Mouse (Mus musculus): ENCODE measurements around the gene Rbm14.
"Not testable (repeated sequence)": the region's sequence is repeated elsewhere in the genome, so short reads cannot be mapped to it uniquely, and the experiment has no call there.

Gene Rbm14

GRCm38 (mm10) chr19:4813015-4813414 is 1.6 kb upstream of the Rbm14 start:
- DNase-seq (ENCODE audit: low read depth, low spot score): no peak

- DNase-seq (ENCODE audit: low read depth, low spot score): not testable (repeated sequence)
These were observed 1.0 kb upstream of the Rbm14 start for GRCm38 (mm10) chr19:4812334-4812949.

- no peak for DNase-seq (ENCODE audit: low read depth, low spot score)
These were observed 442 bp upstream of the Rbm14 start for GRCm38 (mm10) chr19:4811909-4812242.

- DNase-seq (ENCODE audit: low read depth, low spot score): no peak
These were observed 730 bp downstream of the Rbm14 start for GRCm38 (mm10) chr19:4810746-4811062.

- DNase-seq (ENCODE audit: low read depth, low spot score): no peak
These were observed 1.1 kb downstream of the Rbm14 start for GRCm38 (mm10) chr19:4810309-4810708.

GRCm38 (mm10) chr19:4803283-4803682 is 8.2 kb downstream of the Rbm14 start:
- DNase-seq (ENCODE audit: low read depth, low spot score): no peak

- no peak for DNase-seq (ENCODE audit: low read depth, low spot score)
These were observed 8.7 kb downstream of the Rbm14 start for GRCm38 (mm10) chr19:4802691-4803091.

GRCm38 (mm10) chr19:4799083-4799482 is 12.4 kb downstream of the Rbm14 start:
- no peak for DNase-seq (ENCODE audit: low read depth, low spot score)

GRCm38 (mm10) chr19:4797846-4798245 is 13.6 kb downstream of the Rbm14 start:
- no peak for DNase-seq (ENCODE audit: low read depth, low spot score)

- DNase-seq (ENCODE audit: low read depth, low spot score): no peak
These were observed 15.5 kb downstream of the Rbm14 start for GRCm38 (mm10) chr19:4795929-4796328.

GRCm38 (mm10) chr19:4793831-4794422 is 17.5 kb downstream of the Rbm14 start, which contains the start of gene Rbm4:
Gene Rbm4, minus strand, starts transcription at chr19:4793901.
- peak; percentile 99 for DNase-seq (ENCODE audit: low read depth, low spot score)

GRCm38 (mm10) chr19:4793281-4793830 is 18.1 kb downstream of the Rbm14 start:
- no peak for DNase-seq (ENCODE audit: low read depth, low spot score)

GRCm38 (mm10) chr19:4786313-4786712 is 25.1 kb downstream of the Rbm14 start:
- DNase-seq (ENCODE audit: low read depth, low spot score): no peak

GRCm38 (mm10) chr19:4785206-4785605 is 26.2 kb downstream of the Rbm14 start:
- no peak for DNase-seq (ENCODE audit: low read depth, low spot score)

GRCm38 (mm10) chr19:4782891-4783290 is 28.5 kb downstream of the Rbm14 start:
- no peak for DNase-seq (ENCODE audit: low read depth, low spot score)

GRCm38 (mm10) chr19:4772785-4773184 is 38.6 kb downstream of the Rbm14 start:
- DNase-seq (ENCODE audit: low read depth, low spot score): no peak

- no peak for DNase-seq (ENCODE audit: low read depth, low spot score)
These were observed 43.8 kb downstream of the Rbm14 start for GRCm38 (mm10) chr19:4767507-4768148.

GRCm38 (mm10) chr19:4762876-4763275 is 48.6 kb downstream of the Rbm14 start:
- no peak for DNase-seq (ENCODE audit: low read depth, low spot score)

- DNase-seq (ENCODE audit: low read depth, low spot score): not testable (repeated sequence)
These were observed 50.9 kb downstream of the Rbm14 start for GRCm38 (mm10) chr19:4760544-4760943.

- peak; percentile 10 for DNase-seq (ENCODE audit: low read depth, low spot score)
These were observed 54.5 kb downstream of the Rbm14 start for GRCm38 (mm10) chr19:4756921-4757320.

GRCm38 (mm10) chr19:4756193-4756911 is 55.1 kb downstream of the Rbm14 start, which contains the start of gene Rbm4b:
Gene Rbm4b, plus strand, starts transcription at chr19:4756497.
- peak; percentile 94 for DNase-seq (ENCODE audit: low read depth, low spot score)

GRCm38 (mm10) chr19:4755565-4756192 is 55.8 kb downstream of the Rbm14 start:
- peak; percentile 67 for DNase-seq (ENCODE audit: low read depth, low spot score)

Data from brain, embryonic 18.5 days (tissue).